Mouse (Mus musculus) retina, adult 2 months (tissue): ENCODE results near the gene Zbtb11.

ENCODE experiments used
- DNase-seq: peaks from one replicate; pipeline ENCODE4 v3.0.0-alpha.2; 2012; ENCODE audit warnings: low read depth, low spot score

The Zbtb11 gene

DNA sequence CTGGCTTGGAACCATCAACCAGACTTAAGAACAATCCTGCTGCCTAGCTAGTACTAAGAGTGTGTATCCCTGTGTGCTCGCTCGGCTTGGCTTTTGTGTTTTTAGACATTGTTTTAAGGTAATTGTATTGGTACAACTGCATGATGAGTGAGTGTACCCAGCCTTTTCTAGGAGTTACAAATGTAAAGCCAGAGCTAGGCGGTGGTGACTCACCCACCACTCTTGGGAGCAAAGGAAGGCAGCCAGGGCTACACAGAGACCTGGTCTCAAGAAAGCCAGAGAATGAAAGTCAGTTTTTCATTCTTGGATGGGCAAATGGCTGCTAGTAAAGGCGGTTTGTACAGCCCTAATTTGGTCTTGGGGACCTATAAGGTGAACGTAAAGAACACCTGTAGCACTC, 3.3 kb upstream of the Zbtb11 start:
- DNase-seq = no peak

- no peak for DNase-seq
These were observed 1.7 kb upstream of the Zbtb11 start for GRCm38 (mm10) chr16:55971735-55972615.

- no peak for DNase-seq
These were observed 969 bp upstream of the Zbtb11 start for GRCm38 (mm10) chr16:55972626-55973201.

DNA sequence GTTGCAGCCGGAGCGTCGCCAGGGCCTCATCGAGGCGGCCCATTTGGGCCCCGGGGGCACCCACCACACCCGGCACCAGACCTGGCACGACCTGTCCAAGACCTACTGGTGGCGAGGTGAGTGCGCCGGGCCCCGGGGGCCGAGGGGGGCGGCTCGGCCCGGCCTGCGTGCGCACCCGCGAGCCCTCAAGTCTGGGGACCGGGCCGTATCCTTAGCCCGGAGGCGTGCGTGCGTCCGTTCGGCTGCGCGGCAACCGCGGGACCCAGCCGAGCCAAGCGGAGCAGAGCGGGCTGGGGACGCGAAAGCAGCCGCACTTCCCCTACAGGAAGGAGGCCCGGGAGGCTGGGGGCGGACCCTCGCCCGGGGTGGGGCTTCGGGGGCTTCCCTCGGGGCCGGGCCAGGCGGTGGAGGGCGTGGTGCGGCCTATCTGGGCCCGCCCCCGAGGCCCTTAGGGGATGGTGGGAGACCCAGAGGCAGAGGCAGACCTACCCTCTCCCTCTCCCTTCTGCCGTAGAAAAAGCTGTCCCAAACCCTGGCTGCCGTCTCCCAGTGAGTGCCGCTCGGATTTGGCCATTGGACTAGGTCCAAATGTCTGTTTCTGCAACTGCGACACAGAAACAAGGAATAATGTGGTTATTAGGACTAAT, 696 bp downstream of the Zbtb11 start:
- DNase-seq = no peak

GRCm38 (mm10) chr16:55974903-55975285, 1.2 kb downstream of the Zbtb11 start:
- no peak for DNase-seq

- DNase-seq = no peak
These were observed 12.3 kb downstream of the Zbtb11 start for GRCm38 (mm10) chr16:55986001-55986400.

- DNase-seq = no peak
These were observed 16.6 kb downstream of the Zbtb11 start for GRCm38 (mm10) chr16:55990311-55990710.

DNA sequence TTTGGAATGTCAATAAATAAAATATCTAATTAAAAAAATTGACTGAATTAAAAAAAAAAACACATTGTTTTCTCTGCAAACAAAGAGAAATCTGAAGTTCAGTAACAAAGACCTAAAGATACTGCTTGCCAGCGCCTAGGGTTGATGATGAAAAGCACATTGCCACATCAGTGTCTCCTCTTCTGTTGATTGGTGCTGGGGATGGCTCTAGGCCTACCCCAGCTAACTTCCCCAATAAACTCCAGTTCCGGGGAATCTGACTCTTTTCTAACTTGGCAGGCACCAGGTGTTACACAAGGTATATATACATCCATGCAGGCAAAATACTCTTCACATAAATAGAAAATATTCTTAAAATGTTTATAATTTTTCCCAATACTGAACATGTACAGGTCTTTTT, 20.6 kb downstream of the Zbtb11 start:
- no peak for DNase-seq

DNA sequence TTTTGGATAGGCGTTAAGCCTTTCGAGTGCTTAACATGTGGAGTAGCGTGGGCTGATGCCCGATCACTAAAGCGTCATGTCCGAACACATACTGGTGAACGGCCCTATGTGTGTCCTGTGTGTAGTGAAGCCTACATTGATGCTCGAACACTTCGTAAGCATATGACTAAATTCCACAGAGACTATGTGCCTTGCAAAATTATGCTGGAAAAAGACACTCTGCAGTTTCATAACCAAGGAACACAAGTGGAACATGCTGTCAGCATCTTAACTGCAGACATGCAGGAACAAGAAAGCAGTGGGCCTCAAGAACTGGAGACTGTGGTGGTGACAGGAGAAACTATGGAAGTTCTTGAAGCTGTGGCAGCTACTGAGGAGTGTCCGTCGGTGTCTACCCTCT, 33.1 kb downstream of the Zbtb11 start:
- DNase-seq = no peak

DNA sequence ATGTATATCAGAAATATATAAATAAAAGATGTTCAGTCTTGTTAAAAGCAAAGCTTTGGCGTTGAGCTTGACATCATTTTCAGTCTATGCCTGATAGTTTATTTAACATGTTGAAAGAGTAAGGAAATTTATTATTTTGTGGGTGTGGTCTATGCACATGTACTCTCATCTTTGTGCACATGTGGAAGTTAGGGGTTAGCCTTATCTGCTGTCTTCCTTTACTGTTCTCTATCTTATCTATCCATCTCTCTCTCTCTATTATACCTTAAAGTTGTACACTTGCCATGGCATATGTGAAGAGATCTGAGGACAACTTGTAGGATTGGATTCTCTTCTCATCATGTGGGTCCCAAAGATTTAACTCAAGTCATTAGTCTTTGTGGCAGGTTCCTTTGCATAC, 35.2 kb downstream of the Zbtb11 start:
- no peak for DNase-seq

- DNase-seq = no peak
These were observed 39.4 kb downstream of the Zbtb11 start for GRCm38 (mm10) chr16:56012789-56013743.

DNA sequence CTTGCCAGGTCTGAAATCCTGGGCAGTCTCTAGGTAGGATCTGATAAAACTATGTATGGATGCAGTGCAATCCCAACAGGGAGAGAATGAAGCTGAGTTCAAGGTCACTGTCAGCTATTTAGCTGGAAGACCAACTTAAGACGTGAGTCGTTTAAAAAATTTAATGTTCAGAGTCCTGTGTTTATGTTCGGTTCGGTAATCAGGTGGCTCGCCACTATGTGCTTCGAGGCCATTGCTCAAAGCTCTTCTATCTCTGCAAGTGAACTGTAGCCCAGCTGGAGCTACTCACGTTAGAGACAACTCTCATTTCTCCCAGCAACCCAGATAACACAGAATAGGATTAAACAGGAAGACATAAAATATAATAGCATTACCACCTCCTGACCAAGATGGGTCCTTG, 40.4 kb downstream of the Zbtb11 start:
- DNase-seq = no peak

DNA sequence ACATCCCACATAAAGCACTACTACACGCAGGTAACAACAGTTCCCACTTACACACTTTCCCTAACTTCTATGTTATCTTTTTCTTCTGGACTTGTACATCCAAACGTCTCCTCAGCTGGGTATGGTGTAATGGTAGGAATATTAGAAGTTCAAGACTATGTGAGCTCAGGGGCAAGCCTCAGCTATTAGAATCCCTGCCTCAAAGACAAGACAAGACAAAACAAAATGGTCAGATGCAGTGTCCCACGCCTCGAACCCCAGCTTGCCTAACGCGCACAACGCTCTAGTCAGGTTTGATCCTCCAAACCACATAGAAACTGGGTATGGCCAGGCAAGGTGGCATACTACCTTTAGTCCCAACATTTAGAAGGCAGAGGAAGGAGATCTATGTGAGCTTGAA, 46.0 kb downstream of the Zbtb11 start:
- no peak for DNase-seq

DNA sequence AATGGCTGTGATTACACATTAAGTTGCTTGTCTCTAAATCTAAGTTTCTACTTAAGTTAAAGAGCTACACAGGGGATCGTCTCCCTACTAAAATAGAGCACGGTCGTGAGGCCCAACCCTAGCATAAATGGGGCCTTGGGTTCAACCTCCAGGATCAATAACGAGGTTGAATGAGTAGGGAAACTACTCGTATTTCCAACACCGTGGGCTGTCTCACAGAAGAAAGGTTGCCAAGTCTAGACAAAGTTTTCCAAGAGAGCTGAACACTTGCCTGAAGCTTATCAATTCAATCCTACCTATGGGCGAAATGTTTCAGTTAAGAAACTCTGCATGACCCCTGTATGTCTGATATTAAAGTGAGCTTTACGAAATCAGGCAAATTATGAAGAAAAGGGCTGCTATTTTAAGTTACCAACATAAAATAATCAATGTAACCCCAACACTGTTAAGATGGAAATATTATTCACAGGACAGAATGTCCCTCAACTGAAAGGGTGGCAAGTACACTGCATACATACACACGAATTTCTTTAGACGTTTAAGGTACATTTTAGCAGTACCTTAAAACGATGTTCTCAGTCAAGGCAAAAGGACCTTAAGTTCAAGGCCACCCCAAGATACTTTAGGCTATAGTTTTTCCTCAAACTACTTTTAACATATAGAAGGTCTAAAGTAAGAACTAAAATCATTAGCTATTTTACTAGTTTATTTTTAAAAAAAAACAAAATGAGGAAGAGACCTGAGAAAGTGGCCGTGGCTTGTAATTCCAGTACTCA, 54.4 kb downstream of the Zbtb11 start:
- DNase-seq = no peak

DNA sequence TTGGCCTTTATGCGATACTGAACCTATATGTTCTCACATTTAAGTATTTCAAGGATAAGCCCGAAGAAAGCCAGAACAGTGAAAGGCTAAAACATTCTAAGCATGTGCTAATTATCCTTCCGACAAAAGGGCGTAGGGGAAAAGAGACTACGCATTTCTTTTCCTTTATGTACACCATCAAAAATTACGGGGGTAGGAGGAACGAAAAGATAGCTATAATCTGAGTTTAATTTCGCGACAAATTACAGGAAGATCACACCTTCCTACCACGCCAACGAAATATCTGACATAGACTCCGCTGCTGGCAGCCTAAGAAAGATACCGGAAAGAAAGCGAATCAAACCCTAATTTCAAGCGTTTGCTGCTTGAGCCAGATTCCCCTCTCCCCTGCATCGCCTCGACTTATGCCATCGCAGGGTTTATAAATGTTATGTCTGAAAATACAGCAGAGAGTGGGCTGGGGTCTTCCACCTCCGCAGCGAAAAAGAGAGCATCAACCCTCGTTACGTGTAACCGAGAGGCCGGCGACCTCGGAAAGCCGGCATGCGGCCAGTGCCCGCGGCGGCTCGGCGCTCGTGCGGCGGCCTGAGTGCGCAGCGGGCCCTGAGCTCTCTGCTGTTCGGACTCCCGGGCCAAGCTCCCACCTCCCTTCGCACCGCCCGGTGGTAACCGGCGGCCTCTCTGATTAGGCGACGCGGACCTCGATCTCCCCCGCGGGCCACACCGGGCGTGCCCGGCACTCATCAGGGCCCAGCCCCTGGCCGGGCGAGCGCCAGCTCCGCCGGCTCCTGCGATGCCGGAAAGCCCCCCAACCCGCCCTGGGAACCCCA, 55.3 kb downstream of the Zbtb11 start:
- peak; percentile 15 for DNase-seq

DNA sequence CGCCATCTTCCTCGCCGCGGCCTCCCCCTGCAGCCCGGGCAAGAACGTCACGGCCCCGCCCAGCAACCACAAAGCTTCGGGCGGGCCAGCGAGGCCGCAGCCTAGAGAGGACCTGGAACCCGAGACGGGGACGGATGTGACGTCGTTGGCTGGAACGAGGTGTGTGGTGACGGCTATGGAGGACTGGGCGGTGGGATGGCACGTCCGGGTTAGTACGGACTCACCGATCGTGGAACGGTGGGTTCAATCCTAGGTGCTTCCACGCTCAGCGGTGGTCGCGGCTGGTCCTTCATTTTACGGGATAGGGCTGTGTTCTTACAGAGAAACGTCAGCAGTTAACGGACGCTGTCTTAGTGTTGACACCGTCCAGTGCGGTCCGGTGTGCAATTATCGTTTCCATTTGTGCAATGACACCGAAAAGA, 56.0 kb downstream of the Zbtb11 start, which contains the start of gene Pcnp:
Pcnp (minus strand) TSS at position 79 of the 422 bp plus-strand sequence.
- DNase-seq = peak; percentile 94

GRCm38 (mm10) chr16:56034566-56034965, 60.9 kb downstream of the Zbtb11 start:
- no peak for DNase-seq

- DNase-seq = no peak
These were observed 62.8 kb downstream of the Zbtb11 start for GRCm38 (mm10) chr16:56036501-56036900.

- DNase-seq = peak; percentile 85
These were observed 63.7 kb downstream of the Zbtb11 start, which contains the start of gene Trmt10c for GRCm38 (mm10) chr16:56037138-56038010. TSS of gene Trmt10c (minus strand) at chr16:56037819.
